Mouse (Mus musculus) liver, postnatal 0 days (tissue): ENCODE data around the gene Pip5k1a. TPM values are rescaled to one million over a fixed set of nuclear protein-coding genes. Genes with fewer than 3 reads are reported as not detected.
"Not testable (repeated sequence)": the region's sequence is repeated elsewhere in the genome, so short reads cannot be mapped to it uniquely, and the experiment has no call there.

Source experiments
- ATAC-seq: fragments of 200-750 bp; cut with Nextera tagmentation; 2 replicates; pipeline ENCODE4 v1.8.0; 2017; ENCODE audit warnings: mild to moderate bottlenecking, moderate library complexity
- DNase-seq: peaks from one replicate; pipeline ENCODE4 v3.0.0-alpha.2; 2016
- H3K27ac ChIP-seq: fragments of 300-500 bp; sonication (generic); 2 replicates; pipeline ENCODE4 v1.5.1; 2014; ENCODE audit warnings: antibody characterized with exemption, moderate library complexity, mild to moderate bottlenecking, low read depth
- H3K27me3 ChIP-seq: fragments of 300-500 bp; sonication (generic); 2 replicates; pipeline ENCODE4 v1.6.1; 2014; ENCODE audit warnings: low read length, control low read depth, mixed read lengths; ENCODE audit not compliant: insufficient read depth
- H3K36me3 ChIP-seq: fragments of 300-500 bp; sonication (generic); replicated peaks from 2 replicates; pipeline ENCODE4 v1.6.1; 2014; ENCODE audit warnings: mild to moderate bottlenecking, control low read depth, low read length, moderate library complexity, mixed read lengths; ENCODE audit not compliant: insufficient read depth
- H3K4me1 ChIP-seq: fragments of 300-500 bp; sonication (generic); 2 replicates; pipeline ENCODE4 v1.6.1; 2014; ENCODE audit warnings: antibody characterized with exemption, mild to moderate bottlenecking, control low read depth; ENCODE audit not compliant: insufficient read depth
- H3K4me2 ChIP-seq: fragments of 300-500 bp; sonication (generic); 2 replicates; pipeline ENCODE4 v1.6.1; 2014; ENCODE audit warnings: low read depth, mild to moderate bottlenecking, low read length, moderate library complexity, mixed read lengths
- H3K4me3 ChIP-seq: fragments of 300-500 bp; sonication (generic); 2 replicates; pipeline ENCODE4 v1.5.1; 2014; ENCODE audit warnings: low read depth, low read length
- H3K9ac ChIP-seq: fragments of 300-500 bp; sonication (generic); replicated peaks from 2 replicates; pipeline ENCODE4 v1.6.1; 2014; ENCODE audit warnings: mild to moderate bottlenecking, moderate library complexity
- H3K9me3 ChIP-seq: fragments of 300-500 bp; sonication (generic); 2 replicates; pipeline ENCODE4 v1.6.1; 2016; ENCODE audit warnings: mild to moderate bottlenecking, control low read depth, low read length, mixed read lengths
- CTCF ChIP-seq: sonication (generic); IDR thresholded peaks from 2 replicates; pipeline ENCODE4 v1.5.1; 2016; ENCODE audit warnings: antibody characterized with exemption, low read depth
- EP300 ChIP-seq: IDR thresholded peaks from 2 replicates; pipeline ENCODE4 v1.6.1; 2016; ENCODE audit warnings: antibody characterized with exemption, low read depth, mild to moderate bottlenecking
- WGBS: fragments of 180-500 bp; shearing (Covaris S2); extraction: QIAGEN DNeasy Blood & Tissue Kit; methylation state at CpG from one replicate; pipeline ENCODE4 v1.1.7; 2014; ENCODE audit not compliant: insufficient replicate concordance; 5-methylcytosine and 5-hydroxymethylcytosine counted together
- polyA plus RNA-seq: library from polyadenylated mRNA; unstranded; fragments of >200 nt; fragmentation: Nextera tagmentation; extraction: Ambion mirVana; gene quantifications from 2 replicates; pipeline ENCODE4 v1.2.1, GENCODE M21; 2015

The Pip5k1a gene
- polyA plus RNA-seq, 1 experiment from 2014 or later = 6.4 TPM

GRCm38 (mm10) chr3:95140795-95141194 is 34.1 kb upstream of the Pip5k1a start:
- TF ChIP-seq CTCF (no peak), EP300 (no peak)
- Histone ChIP-seq H3K4me2 (peak overlapping the region; percentile 60), H3K4me3 (peak overlapping the region; percentile 45)

GRCm38 (mm10) chr3:95140289-95140595 is 33.5 kb upstream of the Pip5k1a start:
- Histone ChIP-seq H3K36me3 (peaks cover 16% of the 10 kb centered on the region; the same call in 1 of the 2 replicates), H3K4me1 (peaks cover 33% of the 10 kb centered on the region), H3K9me3 (no peaks in the 10 kb centered on the region), H3K9ac (no peak overlapping the region), H3K27me3 (no peaks in the 10 kb centered on the region), H3K4me3 (peak overlapping the region; percentile 45; the same call in 1 of the 2 replicates), H3K4me2 (peak overlapping the region; percentile 60), H3K27ac (peak overlapping the region; percentile 86)
- TF ChIP-seq EP300 (no peak), CTCF (no peak)
- WGBS = 71% methylated on average over 18 of the region's 18 CpGs
- DNase-seq (no peak), ATAC-seq (no peak)

More at GRCm38 (mm10) chr3:95140795-95141194, 34.1 kb upstream of the Pip5k1a start:
- DNase-seq (no peak), ATAC-seq (no peak)
- peaks cover 27% of the 10 kb centered on the region for H3K4me1 ChIP-seq
- no peak overlapping the region; the same call in 1 of the 2 replicates for H3K9ac ChIP-seq
- H3K36me3 ChIP-seq = peaks cover 16% of the 10 kb centered on the region; the same call in 1 of the 2 replicates
- H3K27me3 ChIP-seq = no peaks in the 10 kb centered on the region
- H3K9me3 ChIP-seq = no peaks in the 10 kb centered on the region
- H3K27ac ChIP-seq = peak overlapping the region; percentile 86
- WGBS = 78% methylated on average over 6 of the region's 6 CpGs

- peak; percentile 47 for DNase-seq
- Histone ChIP-seq H3K4me3 (0 out of 2 replicates have a peak overlapping the region, but pooled peaks have one; percentile 45), H3K4me1 (peaks cover 37% of the 10 kb centered on the region), H3K36me3 (peaks cover 16% of the 10 kb centered on the region; the same call in 1 of the 2 replicates), H3K27ac (peak overlapping the region; percentile 86), H3K27me3 (no peaks in the 10 kb centered on the region), H3K9ac (no peak overlapping the region; the same call in 1 of the 2 replicates), H3K4me2 (peak overlapping the region; percentile 60), H3K9me3 (no peaks in the 10 kb centered on the region)
- 54% methylated on average over 25 of the region's 25 CpGs for WGBS
- TF ChIP-seq EP300 (no peak), CTCF (peak; percentile 22; the same call in 1 of the 2 replicates)
- peak; percentile 35 for ATAC-seq
Observed at GRCm38 (mm10) chr3:95139586-95140288, 33.0 kb upstream of the Pip5k1a start.

- no peak overlapping the region for H3K27ac ChIP-seq
- no peak for DNase-seq
- WGBS = 54% methylated on average over 3 of the region's 3 CpGs
Observed at GRCm38 (mm10) chr3:95136336-95136735, 29.6 kb upstream of the Pip5k1a start.

GRCm38 (mm10) chr3:95135433-95136052 is 28.8 kb upstream of the Pip5k1a start:
- H3K4me2 ChIP-seq = peak overlapping the region; percentile 70
- WGBS = 35% methylated on average over 7 of the region's 7 CpGs
- H3K9me3 ChIP-seq = no peaks in the 10 kb centered on the region
- DNase-seq (peak; percentile 34), ATAC-seq (no peak)
- peaks cover 20% of the 10 kb centered on the region; the same call in 1 of the 2 replicates for H3K36me3 ChIP-seq
- TF ChIP-seq EP300 (no peak), CTCF (no peak)
- peaks cover 37% of the 10 kb centered on the region for H3K4me1 ChIP-seq
- H3K27ac ChIP-seq = peak overlapping the region; percentile 49
- no peaks in the 10 kb centered on the region for H3K27me3 ChIP-seq
- H3K4me3 ChIP-seq = peak overlapping the region; percentile 52
- peak overlapping the region; percentile 51; the same call in 1 of the 2 replicates for H3K9ac ChIP-seq

More at GRCm38 (mm10) chr3:95136336-95136735, 29.6 kb upstream of the Pip5k1a start:
- no peak for TF ChIP-seq CTCF
- no peak for TF ChIP-seq EP300
- Histone ChIP-seq H3K9ac (no peak overlapping the region), H3K9me3 (no peaks in the 10 kb centered on the region), H3K36me3 (peaks cover 22% of the 10 kb centered on the region; the same call in 1 of the 2 replicates), H3K4me3 (no peak overlapping the region), H3K27me3 (no peaks in the 10 kb centered on the region), H3K4me2 (peak overlapping the region; percentile 70), H3K4me1 (peaks cover 37% of the 10 kb centered on the region)
- ATAC-seq = no peak

- H3K27ac ChIP-seq = peak overlapping the region; percentile 49
- peak overlapping the region; percentile 51 for H3K9ac ChIP-seq
- WGBS = 4% methylated on average over 6 of the region's 6 CpGs
- H3K4me2 ChIP-seq = peak overlapping the region; percentile 70
- no peaks in the 10 kb centered on the region for H3K27me3 ChIP-seq
- ATAC-seq = 0 out of 2 replicates have a peak, but pooled peaks have one; percentile 20
- peak; percentile 78 for DNase-seq
- H3K36me3 ChIP-seq = peaks cover 20% of the 10 kb centered on the region; the same call in 1 of the 2 replicates
- TF ChIP-seq CTCF = no peak
- no peak for TF ChIP-seq EP300
- H3K4me1 ChIP-seq = peaks cover 35% of the 10 kb centered on the region
- peak overlapping the region; percentile 52 for H3K4me3 ChIP-seq
- H3K9me3 ChIP-seq = no peaks in the 10 kb centered on the region
Observed at GRCm38 (mm10) chr3:95135023-95135422, 28.3 kb upstream of the Pip5k1a start.

GRCm38 (mm10) chr3:95134133-95134532 is 27.4 kb upstream of the Pip5k1a start:
- H3K27ac ChIP-seq, H3K9me3 ChIP-seq, H3K9ac ChIP-seq, DNase-seq, H3K4me2 ChIP-seq, H3K27me3 ChIP-seq: not testable (repeated sequence)
- Histone ChIP-seq H3K36me3 (peaks cover 21% of the 10 kb centered on the region), H3K4me1 (peaks cover 29% of the 10 kb centered on the region), H3K4me3 (peak overlapping the region; percentile 65)
- no CpG with 5 or more reads among the region's 12 CpGs for WGBS
- peak; percentile 44 for ATAC-seq
